Mouse (Mus musculus) adrenal gland (tissue): ENCODE measurements at regions not wholly inside any gene's neighbourhood (a gene's known extent, or its start where the extent isn't known, plus 50 kb on each side); places are given as distances from the start of the nearest gene placed in this dataset.

ENCODE experiments used
- intact Hi-C: fragments of 180-260 bp; cut with DNase I; formaldehyde crosslinking; loops from one replicate; pipeline ENCODE4 v1.15.1; 2025

DNA sequence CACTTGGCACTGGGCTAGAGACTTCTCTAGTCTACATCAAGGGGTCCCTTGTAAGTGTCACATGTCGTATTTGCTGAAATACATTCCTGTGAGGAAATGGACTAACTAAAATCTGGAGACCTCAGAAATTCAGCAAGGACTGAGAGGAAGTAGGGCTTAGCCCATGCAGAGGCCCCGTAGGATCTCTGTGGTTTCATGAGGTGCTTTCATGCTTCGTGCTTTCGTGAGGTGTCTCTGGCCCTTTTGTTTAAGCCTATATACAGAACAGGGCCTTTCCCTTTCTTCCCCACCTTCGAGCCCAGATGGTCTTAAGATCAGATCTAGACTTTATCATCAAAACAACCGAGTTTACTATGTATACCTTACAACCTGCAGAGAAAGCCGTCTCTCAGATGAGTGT is 56.9 kb upstream of the Dnajc19 start:
- intact Hi-C loops = no loop called here

- intact Hi-C loops = no loop called here
Observed at GRCm38 (mm10) chr3:34136385-34136784, 55.3 kb upstream of the Dnajc19 start.
